Mouse (Mus musculus) layer of hippocampus, postnatal 25 days (tissue): ENCODE data around the gene Bin2. TPM values are rescaled to one million over a fixed set of nuclear protein-coding genes. Genes with fewer than 3 reads are reported as not detected.

Experiments
- DNase-seq, 2 experiments: peaks; one replicate each; pipeline ENCODE4 v3.0.0; 2022; ENCODE audit warnings: mixed read lengths in 2 of 2, low spot score in 1 of 2; ENCODE audit errors: extremely low spot score in 1 of 2
- total RNA-seq, 2 experiments: library from RNA; stranded (reverse); gene quantifications; 2 replicates each; pipeline ENCODE4 v1.2.3; 2021

Bin2 gene
- total RNA-seq: 1 to 10 TPM; 5.7 to 6.0 TPM

- DNase-seq: no peak
Measured at GRCm38 (mm10) chr15:100669337-100669736, at the start of gene Bin2. Bin2 (minus strand) TSS chr15:100669553.

GRCm38 (mm10) chr15:100718572-100718971 lies 49.2 kb upstream of the Bin2 start:
- no peak for DNase-seq

GRCm38 (mm10) chr15:100717933-100718332 lies 48.6 kb upstream of the Bin2 start:
- DNase-seq: no peak

GRCm38 (mm10) chr15:100715399-100715993 lies 46.1 kb upstream of the Bin2 start:
- no peak for DNase-seq

GRCm38 (mm10) chr15:100714470-100714869 lies 45.1 kb upstream of the Bin2 start:
- DNase-seq: no peak

- DNase-seq: no peak
Measured at GRCm38 (mm10) chr15:100710838-100711237, 41.5 kb upstream of the Bin2 start.

GRCm38 (mm10) chr15:100708433-100709078 lies 39.2 kb upstream of the Bin2 start:
- DNase-seq: no peak

GRCm38 (mm10) chr15:100706226-100706625 lies 36.9 kb upstream of the Bin2 start:
- no peak for DNase-seq

- DNase-seq: no peak
Measured at GRCm38 (mm10) chr15:100705376-100705775, 36.0 kb upstream of the Bin2 start.

- no peak for DNase-seq
Measured at GRCm38 (mm10) chr15:100703913-100704312, 34.6 kb upstream of the Bin2 start.

GRCm38 (mm10) chr15:100701856-100702255 lies 32.5 kb upstream of the Bin2 start:
- no peak for DNase-seq

- peak in 1 of 2 experiments; percentile 13 for DNase-seq
Measured at GRCm38 (mm10) chr15:100701108-100701507, 31.8 kb upstream of the Bin2 start.

GRCm38 (mm10) chr15:100700424-100700823 lies 31.1 kb upstream of the Bin2 start:
- no peak for DNase-seq

- DNase-seq: no peak
Measured at GRCm38 (mm10) chr15:100699386-100699785, 30.0 kb upstream of the Bin2 start.

GRCm38 (mm10) chr15:100698078-100698477 lies 28.7 kb upstream of the Bin2 start:
- no peak for DNase-seq

GRCm38 (mm10) chr15:100694406-100694805 lies 25.1 kb upstream of the Bin2 start:
- no peak for DNase-seq

GRCm38 (mm10) chr15:100691990-100692389 lies 22.6 kb upstream of the Bin2 start:
- no peak for DNase-seq

- no peak for DNase-seq
Measured at GRCm38 (mm10) chr15:100687430-100687971, 18.1 kb upstream of the Bin2 start, which contains the start of gene Cela1. Cela1 (minus strand) TSS chr15:100687921.

- DNase-seq: no peak
Measured at GRCm38 (mm10) chr15:100686989-100687388, 17.6 kb upstream of the Bin2 start.

- DNase-seq: no peak
Measured at GRCm38 (mm10) chr15:100686434-100686833, 17.1 kb upstream of the Bin2 start.

- no peak for DNase-seq
Measured at GRCm38 (mm10) chr15:100685849-100686248, 16.5 kb upstream of the Bin2 start.

GRCm38 (mm10) chr15:100685255-100685654 lies 15.9 kb upstream of the Bin2 start:
- no peak for DNase-seq
